Mouse (Mus musculus): ENCODE measurements at regions not wholly inside any gene's neighbourhood (a gene's known extent, or its start where the extent isn't known, plus 50 kb on each side); places are given as distances from the start of the nearest gene placed in this dataset.

- intact Hi-C loops (cut with DNase I), result no loop called here
- no peak for DNase-seq (ENCODE audit: extremely low spot score in 1 of 2, low spot score in 2 of 2)
These were observed 442.0 kb upstream of the Id4 start for GRCm38 (mm10) chr13:47818924-47819564.

GRCm38 (mm10) chr13:47836491-47836890 is 424.5 kb upstream of the Id4 start:
- intact Hi-C loops (cut with DNase I), result no loop called here
- DNase-seq (ENCODE audit: extremely low spot score in 1 of 2, low spot score in 2 of 2), result peak in 1 of 2 experiments; percentile 63

- intact Hi-C loops (cut with DNase I), result no loop called here
- no peak for DNase-seq (ENCODE audit: extremely low spot score in 1 of 2, low spot score in 2 of 2)
These were observed 418.6 kb upstream of the Id4 start for GRCm38 (mm10) chr13:47842418-47842817.

GRCm38 (mm10) chr13:47843011-47843410 is 418.0 kb upstream of the Id4 start:
- intact Hi-C loops (cut with DNase I), result no loop called here
- DNase-seq (ENCODE audit: extremely low spot score in 1 of 2, low spot score in 2 of 2), result no peak

GRCm38 (mm10) chr13:47843541-47844267 is 417.3 kb upstream of the Id4 start:
- intact Hi-C loops (cut with DNase I), result no loop called here
- no peak for DNase-seq (ENCODE audit: extremely low spot score in 1 of 2, low spot score in 2 of 2)

GRCm38 (mm10) chr13:47846713-47847112 is 414.3 kb upstream of the Id4 start:
- DNase-seq (ENCODE audit: extremely low spot score in 1 of 2, low spot score in 2 of 2), result no peak
- intact Hi-C loops (cut with DNase I), result no loop called here

- peak; percentile 33 to 37 for DNase-seq (ENCODE audit: extremely low spot score in 1 of 2, low spot score in 2 of 2)
- intact Hi-C loops (cut with DNase I), result no loop called here
These were observed 412.4 kb upstream of the Id4 start for GRCm38 (mm10) chr13:47848371-47849188.

GRCm38 (mm10) chr13:47855422-47856108 is 405.5 kb upstream of the Id4 start:
- intact Hi-C loops (cut with DNase I), result no loop called here
- DNase-seq (ENCODE audit: extremely low spot score in 1 of 2, low spot score in 2 of 2), result no peak

- intact Hi-C loops (cut with DNase I), result no loop called here
- no peak for DNase-seq (ENCODE audit: extremely low spot score in 1 of 2, low spot score in 2 of 2)
These were observed 402.1 kb upstream of the Id4 start for GRCm38 (mm10) chr13:47858946-47859345.

GRCm38 (mm10) chr13:47860316-47860715 is 400.7 kb upstream of the Id4 start:
- DNase-seq (ENCODE audit: extremely low spot score in 1 of 2, low spot score in 2 of 2), result no peak
- intact Hi-C loops (cut with DNase I), result loop anchor here (10.0 kb wide), 1 partner anchor 1026 kb away; no protein-coding TSS in a partner anchor

GRCm38 (mm10) chr13:47862896-47863295 is 398.1 kb upstream of the Id4 start:
- no peak for DNase-seq (ENCODE audit: extremely low spot score in 1 of 2, low spot score in 2 of 2)
- intact Hi-C loops (cut with DNase I), result loop anchor here (10.0 kb wide), 1 partner anchor 1028 kb away; no protein-coding TSS in a partner anchor

GRCm38 (mm10) chr13:47868656-47869055 is 392.4 kb upstream of the Id4 start:
- intact Hi-C loops (cut with DNase I), result loop anchor here (10.0 kb wide), 1 partner anchor 1034 kb away; no protein-coding TSS in a partner anchor
- no peak for DNase-seq (ENCODE audit: extremely low spot score in 1 of 2, low spot score in 2 of 2)

GRCm38 (mm10) chr13:47869670-47870532 is 391.1 kb upstream of the Id4 start:
- no peak for DNase-seq (ENCODE audit: extremely low spot score in 1 of 2, low spot score in 2 of 2)
- intact Hi-C loops (cut with DNase I), result loop anchor here (10.0 kb wide), 1 partner anchor 1035 kb away; no protein-coding TSS in a partner anchor

GRCm38 (mm10) chr13:47872645-47873044 is 388.4 kb upstream of the Id4 start:
- intact Hi-C loops (cut with DNase I), result no loop called here
- no peak for DNase-seq (ENCODE audit: extremely low spot score in 1 of 2, low spot score in 2 of 2)

GRCm38 (mm10) chr13:47892569-47892968 is 368.5 kb upstream of the Id4 start:
- DNase-seq (ENCODE audit: extremely low spot score in 1 of 2, low spot score in 2 of 2), result no peak
- intact Hi-C loops (cut with DNase I), result no loop called here

GRCm38 (mm10) chr13:47894331-47894730 is 366.7 kb upstream of the Id4 start:
- intact Hi-C loops (cut with DNase I), result no loop called here
- DNase-seq (ENCODE audit: extremely low spot score in 1 of 2, low spot score in 2 of 2), result no peak

GRCm38 (mm10) chr13:47895256-47895655 is 365.8 kb upstream of the Id4 start:
- no peak for DNase-seq (ENCODE audit: extremely low spot score in 1 of 2, low spot score in 2 of 2)
- intact Hi-C loops (cut with DNase I), result no loop called here

GRCm38 (mm10) chr13:47896646-47897045 is 364.4 kb upstream of the Id4 start:
- intact Hi-C loops (cut with DNase I), result no loop called here
- DNase-seq (ENCODE audit: extremely low spot score in 1 of 2, low spot score in 2 of 2), result no peak
